Mouse (Mus musculus): ENCODE results near the gene Acads. TPM values are rescaled to one million over a fixed set of nuclear protein-coding genes. Genes with fewer than 3 reads are reported as not detected.
A peak's percentile ranks its signal among the peaks of the same experiment; 100 is the strongest.

Gene Acads
- polyA plus RNA-seq, 1 experiment, result 52.1 TPM

GRCm38 (mm10) chr5:115147388-115147787 is 28.2 kb upstream of the Acads start:
- H3K9ac ChIP-seq (ENCODE audit: low read depth, poor library complexity, severe bottlenecking), result no peak overlapping the region

GRCm38 (mm10) chr5:115146747-115147130 is 27.6 kb upstream of the Acads start:
- H3K4me3 ChIP-seq (ENCODE audit: low read depth, low read length), result no peak overlapping the region
- H3K27ac ChIP-seq (ENCODE audit: insufficient read depth, low read length), result no peak overlapping the region
- H3K36me3 ChIP-seq (ENCODE audit: control insufficient read depth, insufficient read depth, low read length, poor library complexity, severe bottlenecking), result peaks cover 44% of the 10 kb centered on the region
- H3K27me3 ChIP-seq (ENCODE audit: control insufficient read depth, insufficient read depth, low read length, poor library complexity, severe bottlenecking), result no peaks in the 10 kb centered on the region
- peaks cover 5% of the 10 kb centered on the region for H3K4me1 ChIP-seq (ENCODE audit: control insufficient read depth, insufficient read depth, low read length)
- no peaks in the 10 kb centered on the region for H3K9me3 ChIP-seq (replicated peaks; ENCODE audit: control insufficient read depth, insufficient read depth, low read length, poor library complexity, severe bottlenecking)
- no peak overlapping the region for H3K9ac ChIP-seq (ENCODE audit: low read depth, poor library complexity, severe bottlenecking)
- TF ChIP-seq POLR2A (IDR thresholded peaks at IDR 0.05; ENCODE audit: insufficient read depth, low read length) (no peak), EP300 (IDR thresholded peaks at IDR 0.05; ENCODE audit: insufficient read depth, low read depth, low read length) (no peak), CTCF (IDR thresholded peaks at IDR 0.05; ENCODE audit: low read depth, low read length) (no peak)

More at GRCm38 (mm10) chr5:115147388-115147787, 28.2 kb upstream of the Acads start:
- Histone ChIP-seq H3K27me3 (ENCODE audit: control insufficient read depth, insufficient read depth, low read length, poor library complexity, severe bottlenecking) (no peaks in the 10 kb centered on the region), H3K36me3 (ENCODE audit: control insufficient read depth, insufficient read depth, low read length, poor library complexity, severe bottlenecking) (peaks cover 44% of the 10 kb centered on the region), H3K4me1 (ENCODE audit: control insufficient read depth, insufficient read depth, low read length) (peaks cover 5% of the 10 kb centered on the region), H3K4me3 (ENCODE audit: low read depth, low read length) (no peak overlapping the region), H3K9me3 (replicated peaks; ENCODE audit: control insufficient read depth, insufficient read depth, low read length, poor library complexity, severe bottlenecking) (no peaks in the 10 kb centered on the region), H3K27ac (ENCODE audit: insufficient read depth, low read length) (no peak overlapping the region)
- TF ChIP-seq POLR2A (IDR thresholded peaks at IDR 0.05; ENCODE audit: insufficient read depth, low read length) (no peak), CTCF (IDR thresholded peaks at IDR 0.05; ENCODE audit: low read depth, low read length) (no peak), EP300 (IDR thresholded peaks at IDR 0.05; ENCODE audit: insufficient read depth, low read depth, low read length) (no peak)

- H3K4me1 ChIP-seq (ENCODE audit: control insufficient read depth, insufficient read depth, low read length), result peaks cover 5% of the 10 kb centered on the region
- H3K27me3 ChIP-seq (ENCODE audit: control insufficient read depth, insufficient read depth, low read length, poor library complexity, severe bottlenecking), result no peaks in the 10 kb centered on the region
- no peaks in the 10 kb centered on the region for H3K9me3 ChIP-seq (replicated peaks; ENCODE audit: control insufficient read depth, insufficient read depth, low read length, poor library complexity, severe bottlenecking)
- H3K4me3 ChIP-seq (ENCODE audit: low read depth, low read length), result no peak overlapping the region
- no peak for TF ChIP-seq EP300 (IDR thresholded peaks at IDR 0.05; ENCODE audit: insufficient read depth, low read depth, low read length)
- TF ChIP-seq POLR2A (IDR thresholded peaks at IDR 0.05; ENCODE audit: insufficient read depth, low read length), result no peak
- no peak for TF ChIP-seq CTCF (IDR thresholded peaks at IDR 0.05; ENCODE audit: low read depth, low read length)
- no peak overlapping the region for H3K27ac ChIP-seq (ENCODE audit: insufficient read depth, low read length)
- peaks cover 41% of the 10 kb centered on the region for H3K36me3 ChIP-seq (ENCODE audit: control insufficient read depth, insufficient read depth, low read length, poor library complexity, severe bottlenecking)
- no peak overlapping the region for H3K9ac ChIP-seq (ENCODE audit: low read depth, poor library complexity, severe bottlenecking)
These were observed 27.0 kb upstream of the Acads start for GRCm38 (mm10) chr5:115145976-115146746.

- peak overlapping the region; percentile 28; the same call in 1 of the 2 replicates for H3K27ac ChIP-seq (ENCODE audit: insufficient read depth, low read length)
- H3K36me3 ChIP-seq (ENCODE audit: control insufficient read depth, insufficient read depth, low read length, poor library complexity, severe bottlenecking), result peaks cover 39% of the 10 kb centered on the region
- no peaks in the 10 kb centered on the region for H3K9me3 ChIP-seq (replicated peaks; ENCODE audit: control insufficient read depth, insufficient read depth, low read length, poor library complexity, severe bottlenecking)
- H3K4me3 ChIP-seq (ENCODE audit: low read depth, low read length), result no peak overlapping the region
- H3K4me1 ChIP-seq (ENCODE audit: control insufficient read depth, insufficient read depth, low read length), result peaks cover 5% of the 10 kb centered on the region
- TF ChIP-seq CTCF (IDR thresholded peaks at IDR 0.05; ENCODE audit: low read depth, low read length), result no peak
- TF ChIP-seq POLR2A (IDR thresholded peaks at IDR 0.05; ENCODE audit: insufficient read depth, low read length), result no peak
- TF ChIP-seq EP300 (IDR thresholded peaks at IDR 0.05; ENCODE audit: insufficient read depth, low read depth, low read length), result no peak
- H3K9ac ChIP-seq (ENCODE audit: low read depth, poor library complexity, severe bottlenecking), result no peak overlapping the region
- H3K27me3 ChIP-seq (ENCODE audit: control insufficient read depth, insufficient read depth, low read length, poor library complexity, severe bottlenecking), result no peaks in the 10 kb centered on the region
These were observed 26.3 kb upstream of the Acads start for GRCm38 (mm10) chr5:115145253-115145968.

GRCm38 (mm10) chr5:115144471-115144870 is 25.3 kb upstream of the Acads start:
- Histone ChIP-seq H3K36me3 (ENCODE audit: control insufficient read depth, insufficient read depth, low read length, poor library complexity, severe bottlenecking) (peaks cover 30% of the 10 kb centered on the region), H3K27ac (ENCODE audit: insufficient read depth, low read length) (peak overlapping the region; percentile 28), H3K27me3 (ENCODE audit: control insufficient read depth, insufficient read depth, low read length, poor library complexity, severe bottlenecking) (no peaks in the 10 kb centered on the region), H3K9ac (ENCODE audit: low read depth, poor library complexity, severe bottlenecking) (no peak overlapping the region), H3K9me3 (replicated peaks; ENCODE audit: control insufficient read depth, insufficient read depth, low read length, poor library complexity, severe bottlenecking) (no peaks in the 10 kb centered on the region), H3K4me3 (ENCODE audit: low read depth, low read length) (no peak overlapping the region), H3K4me1 (ENCODE audit: control insufficient read depth, insufficient read depth, low read length) (peaks cover 7% of the 10 kb centered on the region)
- TF ChIP-seq POLR2A (IDR thresholded peaks at IDR 0.05; ENCODE audit: insufficient read depth, low read length) (no peak), CTCF (IDR thresholded peaks at IDR 0.05; ENCODE audit: low read depth, low read length) (no peak), EP300 (IDR thresholded peaks at IDR 0.05; ENCODE audit: insufficient read depth, low read depth, low read length) (no peak)

- Histone ChIP-seq H3K4me1 (ENCODE audit: control insufficient read depth, insufficient read depth, low read length) (peaks cover 7% of the 10 kb centered on the region), H3K9me3 (replicated peaks; ENCODE audit: control insufficient read depth, insufficient read depth, low read length, poor library complexity, severe bottlenecking) (no peaks in the 10 kb centered on the region), H3K27ac (ENCODE audit: insufficient read depth, low read length) (no peak overlapping the region), H3K27me3 (ENCODE audit: control insufficient read depth, insufficient read depth, low read length, poor library complexity, severe bottlenecking) (no peaks in the 10 kb centered on the region), H3K36me3 (ENCODE audit: control insufficient read depth, insufficient read depth, low read length, poor library complexity, severe bottlenecking) (peaks cover 23% of the 10 kb centered on the region), H3K4me3 (ENCODE audit: low read depth, low read length) (no peak overlapping the region), H3K9ac (ENCODE audit: low read depth, poor library complexity, severe bottlenecking) (no peak overlapping the region)
- TF ChIP-seq CTCF (IDR thresholded peaks at IDR 0.05; ENCODE audit: low read depth, low read length) (no peak), POLR2A (IDR thresholded peaks at IDR 0.05; ENCODE audit: insufficient read depth, low read length) (no peak), EP300 (IDR thresholded peaks at IDR 0.05; ENCODE audit: insufficient read depth, low read depth, low read length) (no peak)
These were observed 24.4 kb upstream of the Acads start for GRCm38 (mm10) chr5:115143552-115143951.

Data from ES-Bruce4 (cell line).